Mouse (Mus musculus) embryonic facial prominence, embryonic 11.5 days (tissue): ENCODE results near the gene Ptgs1. TPM values are rescaled to one million over a fixed set of nuclear protein-coding genes. Genes with fewer than 3 reads are reported as not detected.

Experiments
- ATAC-seq: fragments of 200-750 bp; cut with Nextera tagmentation; replicated peaks from 2 replicates; pipeline ENCODE4 v1.8.0; 2017; ENCODE audit warnings: low read depth; ENCODE audit not compliant: insufficient number of reproducible peaks, low FRiP score, low TSS enrichment
- DNase-seq: peaks from one replicate; pipeline ENCODE4 v3.0.0-alpha.2; 2015; ENCODE audit warnings: low spot score
- H3K27ac ChIP-seq: fragments of 300-500 bp; sonication (generic); replicated peaks from 2 replicates; pipeline ENCODE4 v1.5.1; 2014; ENCODE audit warnings: mild to moderate bottlenecking, low read depth, low read length, control low read depth
- H3K27me3 ChIP-seq: fragments of 300-500 bp; sonication (generic); 2 replicates; pipeline ENCODE4 v1.6.1; 2014; ENCODE audit warnings: mild to moderate bottlenecking, low read length, moderate library complexity, mixed read lengths; ENCODE audit not compliant: control insufficient read depth, insufficient read depth
- H3K36me3 ChIP-seq: fragments of 300-500 bp; sonication (generic); replicated peaks from 2 replicates; pipeline ENCODE4 v1.6.1; 2014; ENCODE audit warnings: low read depth, mild to moderate bottlenecking, low read length, moderate library complexity, mixed read lengths; ENCODE audit not compliant: control insufficient read depth, insufficient read depth
- H3K4me1 ChIP-seq: fragments of 300-500 bp; sonication (generic); 2 replicates; pipeline ENCODE4 v1.6.1; 2014; ENCODE audit warnings: low read length, mixed read lengths; ENCODE audit not compliant: control insufficient read depth, insufficient read depth
- H3K4me2 ChIP-seq: fragments of 300-500 bp; sonication (generic); 2 replicates; pipeline ENCODE4 v1.6.1; 2014; ENCODE audit warnings: low read depth, mild to moderate bottlenecking, control low read depth, low read length, moderate library complexity
- H3K4me3 ChIP-seq: fragments of 300-500 bp; sonication (generic); 2 replicates; pipeline ENCODE4 v1.5.1; 2014; ENCODE audit warnings: low read depth, low read length, control low read depth
- H3K9ac ChIP-seq: fragments of 300-500 bp; sonication (generic); replicated peaks from 2 replicates; pipeline ENCODE4 v1.6.1; 2014; ENCODE audit warnings: mild to moderate bottlenecking, control low read depth, low read length
- H3K9me3 ChIP-seq: fragments of 300-500 bp; sonication (generic); replicated peaks from 2 replicates; pipeline ENCODE4 v1.6.1; 2016; ENCODE audit warnings: mild to moderate bottlenecking, low read length, inconsistent platforms, mixed read lengths; ENCODE audit not compliant: control insufficient read depth
- WGBS: fragments of 180-500 bp; shearing (Covaris S2); extraction: QIAGEN DNeasy Blood & Tissue Kit; methylation state at CpG from one replicate; pipeline ENCODE4 v1.1.7; 2014; 5-methylcytosine and 5-hydroxymethylcytosine counted together
- polyA plus RNA-seq: library from polyadenylated mRNA; unstranded; fragments of >200 nt; fragmentation: Nextera tagmentation; extraction: Ambion mirVana; gene quantifications from 2 replicates; pipeline ENCODE4 v1.2.1, GENCODE M21; 2014

The Ptgs1 gene
- polyA plus RNA-seq, 1 experiment from 2014 or later = 5.7 TPM

DNA sequence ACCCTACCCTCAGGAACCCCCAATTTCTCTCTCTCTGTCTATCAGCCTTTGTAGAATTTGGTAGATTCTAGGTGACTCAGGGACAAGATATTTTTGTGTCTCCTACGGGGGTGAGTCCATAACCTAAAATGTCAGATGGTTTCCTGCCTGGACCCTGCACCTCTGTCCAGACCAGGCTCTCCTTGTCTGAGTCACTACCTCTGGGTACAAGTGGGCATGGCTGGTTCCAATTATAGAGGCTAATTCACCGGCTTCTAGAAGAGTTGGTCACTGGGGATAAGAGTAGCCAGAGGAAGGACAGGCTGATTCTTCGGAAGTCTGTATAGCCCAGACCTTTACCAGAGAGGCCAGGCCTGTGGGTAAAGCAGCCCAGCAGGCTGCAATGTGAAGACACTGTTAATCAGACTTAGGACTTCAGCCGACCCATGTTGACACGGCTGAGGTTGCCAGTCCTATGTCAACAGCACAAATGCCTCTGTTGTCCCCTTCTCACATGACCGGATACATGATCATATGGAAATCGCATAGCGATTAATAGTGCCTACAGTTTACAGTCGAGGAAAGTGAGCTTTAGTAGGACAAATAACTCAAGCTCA is 13.2 kb downstream of the Ptgs1 start:
- H3K36me3 ChIP-seq = no peaks in the 10 kb centered on the region
- no peak overlapping the region for H3K4me2 ChIP-seq
- H3K27ac ChIP-seq = no peak overlapping the region
- H3K9ac ChIP-seq = no peak overlapping the region
- ATAC-seq (no peak), DNase-seq (no peak)
- 78% methylated on average over 9 of the region's 9 CpGs for WGBS
- H3K27me3 ChIP-seq = no peaks in the 10 kb centered on the region
- no peaks in the 10 kb centered on the region for H3K9me3 ChIP-seq
- no peaks in the 10 kb centered on the region for H3K4me1 ChIP-seq
- H3K4me3 ChIP-seq = no peak overlapping the region

DNA sequence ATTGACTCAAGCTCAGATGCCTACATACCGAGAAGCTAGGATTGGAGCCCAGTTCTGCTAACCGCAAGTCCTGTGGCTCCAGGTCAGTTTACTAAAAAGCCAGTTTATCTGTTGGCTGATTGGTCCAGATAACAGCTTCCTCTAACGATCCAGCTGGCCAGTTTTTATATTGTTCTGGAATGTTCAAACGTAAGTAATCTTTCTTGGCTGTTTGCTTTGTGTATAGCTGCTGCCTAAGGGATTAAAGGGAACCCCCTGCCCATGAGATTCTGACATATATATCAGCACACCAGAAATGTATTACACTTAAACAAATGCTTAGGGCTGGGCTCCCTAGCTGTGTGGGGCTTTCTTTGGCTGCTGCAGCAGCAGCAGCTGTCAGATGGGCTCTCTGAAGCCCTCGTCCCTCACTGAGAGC is 13.7 kb downstream of the Ptgs1 start:
- H3K4me3 ChIP-seq = no peak overlapping the region
- 65% methylated on average over 5 of the region's 5 CpGs for WGBS

DNA sequence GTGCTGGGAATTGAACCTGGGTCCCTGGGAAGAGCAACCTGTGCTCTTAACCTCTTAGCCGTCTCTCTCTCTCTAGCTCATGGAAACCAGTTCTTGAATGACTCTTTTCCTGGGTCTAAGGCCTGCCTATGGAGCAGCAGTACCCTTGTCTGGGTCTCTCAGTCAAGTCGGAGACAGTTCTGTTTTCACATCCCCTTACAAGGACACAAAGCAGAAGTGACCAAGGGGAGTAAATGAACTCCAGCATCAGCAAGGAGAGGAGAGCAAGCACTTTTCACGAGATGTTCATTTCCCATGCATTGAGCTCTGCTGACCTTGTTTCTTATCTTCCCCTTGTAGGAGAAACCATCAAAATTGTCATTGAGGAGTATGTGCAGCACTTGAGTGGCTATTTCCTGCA is 14.5 kb downstream of the Ptgs1 start:
- Histone ChIP-seq H3K4me2 (no peak overlapping the region), H3K36me3 (no peaks in the 10 kb centered on the region), H3K4me3 (no peak overlapping the region), H3K27ac (no peak overlapping the region), H3K9me3 (no peaks in the 10 kb centered on the region), H3K9ac (no peak overlapping the region), H3K27me3 (no peaks in the 10 kb centered on the region), H3K4me1 (no peaks in the 10 kb centered on the region)
- ATAC-seq = no peak
- WGBS = 85% methylated on average over 3 of the region's 3 CpGs
- DNase-seq = no peak

More for the DNA sequence above, 13.7 kb downstream of the Ptgs1 start:
- H3K9ac ChIP-seq = no peak overlapping the region
- ATAC-seq (no peak), DNase-seq (no peak)
- no peaks in the 10 kb centered on the region for H3K27me3 ChIP-seq
- H3K9me3 ChIP-seq = no peaks in the 10 kb centered on the region
- H3K4me1 ChIP-seq = no peaks in the 10 kb centered on the region
- H3K4me2 ChIP-seq = no peak overlapping the region
- H3K36me3 ChIP-seq = no peaks in the 10 kb centered on the region
- H3K27ac ChIP-seq = no peak overlapping the region

DNA sequence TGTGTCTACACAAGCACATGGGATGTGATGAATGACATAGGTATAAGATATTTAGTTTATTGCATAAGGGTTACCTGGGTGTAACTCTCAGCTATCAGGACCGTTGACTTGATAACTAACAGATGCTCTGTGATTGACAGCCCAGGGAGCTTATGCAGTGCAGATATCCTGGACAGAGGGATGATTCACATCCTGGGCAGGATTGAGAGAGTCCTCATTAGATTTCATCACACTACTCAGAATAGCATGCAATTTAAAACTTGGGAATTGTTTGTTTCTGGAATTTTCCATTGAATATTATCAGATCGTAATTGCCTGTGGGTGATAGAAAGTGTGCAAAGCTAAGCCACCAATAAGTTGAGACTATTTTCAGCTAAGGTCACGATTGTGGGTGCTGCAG is 17.7 kb downstream of the Ptgs1 start:
- no peak overlapping the region for H3K4me3 ChIP-seq
- ATAC-seq (no peak), DNase-seq (no peak)
- 62% methylated on average over 3 of the region's 3 CpGs for WGBS
- no peak overlapping the region for H3K27ac ChIP-seq
- no peaks in the 10 kb centered on the region for H3K4me1 ChIP-seq
- H3K36me3 ChIP-seq = no peaks in the 10 kb centered on the region
- no peaks in the 10 kb centered on the region for H3K27me3 ChIP-seq
- H3K9ac ChIP-seq = no peak overlapping the region
- no peaks in the 10 kb centered on the region for H3K9me3 ChIP-seq
- no peak overlapping the region for H3K4me2 ChIP-seq

DNA sequence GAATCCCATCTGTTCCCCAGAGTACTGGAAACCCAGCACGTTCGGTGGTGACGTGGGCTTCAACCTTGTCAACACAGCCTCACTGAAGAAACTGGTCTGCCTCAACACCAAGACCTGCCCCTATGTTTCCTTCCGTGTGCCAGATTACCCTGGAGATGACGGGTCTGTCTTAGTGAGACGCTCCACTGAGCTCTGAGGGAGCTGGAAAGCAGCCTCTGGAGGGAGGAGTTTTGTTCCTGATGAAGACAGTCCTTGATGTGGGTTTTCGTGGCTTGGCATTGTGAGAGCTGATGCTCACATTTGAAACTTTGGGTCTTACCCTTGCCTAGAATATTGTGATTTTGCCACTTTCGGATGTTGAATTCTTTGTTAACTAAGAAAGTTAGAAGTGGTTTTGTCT is 20.9 kb downstream of the Ptgs1 start:
- DNase-seq (no peak), ATAC-seq (no peak)
- 85% methylated on average over 8 of the region's 8 CpGs for WGBS

DNA sequence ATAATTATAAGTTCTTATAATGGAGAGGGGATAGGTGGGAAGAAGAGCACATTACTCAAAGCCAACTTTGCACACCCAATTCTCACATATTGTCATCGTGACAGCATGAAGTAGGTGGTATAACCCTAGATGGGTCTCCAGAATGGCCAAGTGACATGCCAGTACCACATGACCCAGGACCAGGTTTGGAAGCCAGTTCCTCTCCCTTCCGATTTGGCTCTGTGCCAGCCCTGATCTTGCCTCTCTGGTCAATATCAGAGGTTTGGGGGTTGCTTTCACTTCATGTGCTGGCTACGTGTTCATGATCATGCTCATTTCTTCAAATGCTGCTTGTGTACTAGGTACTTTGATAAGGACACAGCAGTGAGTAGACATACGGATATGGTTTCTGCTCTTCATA is 22.3 kb downstream of the Ptgs1 start:
- ATAC-seq (no peak), DNase-seq (no peak)
- WGBS = 89% methylated on average over 4 of the region's 4 CpGs
- Histone ChIP-seq H3K4me2 (no peak overlapping the region), H3K27ac (no peak overlapping the region), H3K4me3 (no peak overlapping the region), H3K9ac (no peak overlapping the region), H3K9me3 (no peaks in the 10 kb centered on the region), H3K27me3 (no peaks in the 10 kb centered on the region), H3K4me1 (no peaks in the 10 kb centered on the region), H3K36me3 (no peaks in the 10 kb centered on the region)

More for the DNA sequence above, 20.9 kb downstream of the Ptgs1 start:
- Histone ChIP-seq H3K36me3 (no peaks in the 10 kb centered on the region), H3K9ac (no peak overlapping the region), H3K4me2 (no peak overlapping the region), H3K27ac (no peak overlapping the region), H3K27me3 (no peaks in the 10 kb centered on the region), H3K4me1 (no peaks in the 10 kb centered on the region), H3K9me3 (no peaks in the 10 kb centered on the region), H3K4me3 (no peak overlapping the region)

DNA sequence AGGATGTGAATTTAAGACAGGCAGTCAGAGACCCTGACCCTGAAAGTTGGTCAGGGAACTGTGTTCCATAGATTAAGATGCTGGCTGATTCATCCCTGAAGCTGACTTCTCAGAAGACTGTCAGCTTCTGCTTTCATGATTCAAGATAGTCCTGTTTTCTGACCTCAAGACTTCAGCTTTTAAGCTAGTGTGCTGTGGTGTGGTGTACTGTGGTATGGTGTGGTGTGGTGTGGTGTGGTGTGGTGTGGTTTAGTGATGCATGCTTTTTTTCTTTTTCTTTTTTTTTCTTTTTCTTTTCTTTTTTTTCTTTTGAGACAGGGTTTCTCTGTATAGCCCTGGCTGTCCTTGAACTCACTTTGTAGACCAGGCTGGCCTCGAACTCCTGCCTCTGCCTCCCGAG is 24.2 kb downstream of the Ptgs1 start:
- no peak overlapping the region for H3K9ac ChIP-seq
- H3K27ac ChIP-seq = no peak overlapping the region
- no peaks in the 10 kb centered on the region for H3K27me3 ChIP-seq
- H3K4me1 ChIP-seq = no peaks in the 10 kb centered on the region
- ATAC-seq (no peak), DNase-seq (no peak)
- H3K4me3 ChIP-seq = no peak overlapping the region
- no peaks in the 10 kb centered on the region for H3K36me3 ChIP-seq
- H3K9me3 ChIP-seq = no peaks in the 10 kb centered on the region
- WGBS = 78% methylated on average over 2 of the region's 2 CpGs
- H3K4me2 ChIP-seq = no peak overlapping the region

DNA sequence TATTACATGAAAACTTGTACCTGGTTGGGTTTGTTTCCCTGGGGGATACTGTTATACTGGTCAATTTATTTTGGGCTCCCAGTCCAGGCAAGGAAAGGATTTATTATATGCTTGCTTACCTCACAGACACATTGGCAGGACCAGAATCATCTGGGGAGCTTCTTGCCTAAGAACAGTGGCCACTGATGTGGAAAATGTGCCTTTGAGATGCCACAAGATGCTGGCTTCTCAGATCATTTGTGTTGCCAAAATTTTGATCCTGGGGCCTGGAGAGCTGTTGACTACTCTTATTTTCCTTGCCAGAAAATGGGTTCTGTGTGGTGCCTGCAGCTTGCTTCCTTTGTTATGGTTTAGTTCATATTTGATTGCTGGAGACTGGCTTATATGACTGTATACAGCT is 26.7 kb downstream of the Ptgs1 start:
- Histone ChIP-seq H3K27me3 (no peaks in the 10 kb centered on the region), H3K4me3 (no peak overlapping the region), H3K36me3 (no peaks in the 10 kb centered on the region), H3K9ac (no peak overlapping the region), H3K4me1 (no peaks in the 10 kb centered on the region), H3K9me3 (no peaks in the 10 kb centered on the region), H3K27ac (no peak overlapping the region), H3K4me2 (no peak overlapping the region)
- DNase-seq = no peak
- no peak for ATAC-seq
